Mouse (Mus musculus) stomach, adult 2 months (tissue): Measurements from ENCODE around the gene Irf2bp2. TPM values are rescaled to one million over a fixed set of nuclear protein-coding genes. Genes with fewer than 3 reads are reported as not detected.

ENCODE experiments used
- polyA plus RNA-seq: library from polyadenylated mRNA; depleted of rRNA; stranded (reverse); fragments of >200 nt; gene quantifications from 2 replicates; pipeline ENCODE4 v1.2.3, GENCODE M21; 2012; rRNA removed

The Irf2bp2 gene
- polyA plus RNA-seq: 46.5 and 80.1 TPM in 2 replicates

GRCm38 (mm10) chr8:126593889-126594480, at the start of gene Irf2bp2:
Irf2bp2 (minus strand) TSS chr8:126593986.

Other genes starting within 250 kb of the Irf2bp2 start
- gene Coa6, start 171.5 kb downstream of the Irf2bp2 start, polyA plus RNA-seq: 19.7 and 40.6 TPM in 2 replicates
- 1.1 and 1.2 TPM in 2 replicates for gene Tarbp1, start 118.9 kb downstream of the Irf2bp2 start, polyA plus RNA-seq